Mouse (Mus musculus): Measurements from ENCODE around the gene Cpm.

The Cpm gene

DNA sequence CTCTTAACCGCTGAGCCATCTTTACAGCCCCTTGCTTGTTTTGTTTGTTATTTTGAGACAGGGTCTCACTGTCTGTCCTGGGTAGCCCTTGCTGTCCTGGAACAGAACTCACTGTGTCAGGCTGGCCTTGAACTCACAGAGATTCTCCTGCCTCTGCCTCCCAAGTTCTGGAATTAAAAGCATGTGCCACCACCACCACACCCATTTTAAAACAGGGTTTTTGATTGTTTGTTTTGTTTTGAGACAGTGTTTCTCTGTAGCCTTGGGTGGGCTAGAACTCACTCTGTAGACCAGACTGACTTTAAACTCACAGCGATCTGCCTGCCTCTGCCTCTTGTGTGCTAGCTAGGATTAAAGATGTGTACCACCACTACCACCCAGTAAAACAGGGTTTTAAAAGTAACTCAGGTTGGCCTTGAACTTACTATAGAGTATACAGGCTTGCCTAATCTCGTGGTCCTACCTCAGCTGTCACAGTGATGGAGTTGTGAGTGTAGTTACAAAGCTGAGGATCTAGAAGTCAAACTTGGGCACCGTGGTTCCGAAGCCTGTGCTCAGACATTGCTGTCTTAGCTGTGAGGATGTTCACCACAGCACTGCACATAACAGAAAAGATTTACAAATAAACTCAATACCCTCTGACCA lies 4.4 kb downstream of the Cpm start:
- peak; percentile 93 for DNase-seq (ENCODE audit: low read depth, low spot score)

DNA sequence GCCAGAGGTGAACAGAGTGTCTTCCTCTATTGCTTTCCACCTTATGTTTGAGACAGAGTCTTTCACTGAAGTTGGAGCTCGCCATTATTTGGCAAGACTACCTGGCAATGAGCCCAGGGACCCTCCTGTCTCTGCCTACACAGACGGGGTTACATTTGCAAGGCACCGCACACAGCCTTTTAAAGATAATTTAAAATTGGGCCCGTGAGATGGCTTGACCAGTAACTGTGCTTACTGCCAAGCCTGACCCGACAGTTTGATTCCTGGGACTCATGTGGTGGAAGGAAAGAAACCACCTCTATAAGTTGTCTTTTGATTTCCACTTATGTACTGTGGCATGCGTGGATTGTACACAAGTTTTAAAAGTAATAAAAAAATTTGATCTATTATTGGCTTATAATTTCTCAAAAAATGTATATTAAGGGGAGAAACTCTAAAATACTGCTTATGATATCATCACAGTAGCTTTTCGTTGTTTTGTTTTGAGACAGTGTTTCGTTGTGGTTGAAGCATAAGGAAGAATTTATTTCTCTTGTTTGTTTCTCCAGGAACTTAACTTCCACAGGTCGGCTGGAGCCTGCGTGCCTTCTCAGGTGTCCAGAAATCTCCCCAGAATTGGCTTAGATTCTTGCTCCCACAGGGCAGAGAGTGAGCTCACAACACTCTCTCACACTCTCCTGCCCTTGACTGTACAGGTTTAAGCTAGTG lies 5.2 kb downstream of the Cpm start:
- DNase-seq (ENCODE audit: low read depth, low spot score), result peak; percentile 93

DNA sequence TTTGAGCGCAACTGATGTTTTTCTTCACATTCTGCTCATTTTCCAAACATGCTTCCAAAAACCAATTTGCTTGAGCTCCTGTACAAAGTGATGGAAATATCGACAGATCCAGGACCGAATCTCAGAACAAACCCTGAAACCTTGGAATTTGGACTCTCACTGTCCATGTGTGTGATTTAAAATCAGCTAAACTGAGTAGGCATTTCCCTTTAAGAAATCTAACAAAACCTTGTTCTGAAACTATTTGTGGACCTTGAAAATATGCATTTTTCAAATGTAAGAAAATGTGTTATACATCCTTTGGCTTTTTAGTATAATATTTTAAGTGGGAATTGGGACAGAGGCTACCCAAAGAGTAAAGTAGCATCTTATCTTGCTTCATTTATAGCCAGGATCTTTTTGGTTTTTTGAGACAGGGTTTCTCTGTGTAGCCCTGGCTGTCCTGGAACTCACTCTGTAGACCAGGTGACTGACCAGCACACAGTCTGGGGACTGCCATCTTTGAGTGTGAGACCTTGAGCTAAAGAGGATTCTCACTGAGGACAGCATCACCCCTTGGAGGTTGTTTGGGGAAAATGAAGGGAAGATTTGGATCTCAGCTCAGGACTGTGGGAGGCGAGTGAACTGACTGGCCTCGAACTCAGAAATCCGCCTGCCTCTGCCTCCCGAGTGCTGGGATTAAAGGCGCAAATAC lies 5.9 kb downstream of the Cpm start:
- peak; percentile 93 for DNase-seq (ENCODE audit: low read depth, low spot score)

- DNase-seq (ENCODE audit: low read depth, low spot score), result peak; percentile 93
Measured at GRCm38 (mm10) chr10:117635823-117636589, 6.7 kb downstream of the Cpm start.

DNA sequence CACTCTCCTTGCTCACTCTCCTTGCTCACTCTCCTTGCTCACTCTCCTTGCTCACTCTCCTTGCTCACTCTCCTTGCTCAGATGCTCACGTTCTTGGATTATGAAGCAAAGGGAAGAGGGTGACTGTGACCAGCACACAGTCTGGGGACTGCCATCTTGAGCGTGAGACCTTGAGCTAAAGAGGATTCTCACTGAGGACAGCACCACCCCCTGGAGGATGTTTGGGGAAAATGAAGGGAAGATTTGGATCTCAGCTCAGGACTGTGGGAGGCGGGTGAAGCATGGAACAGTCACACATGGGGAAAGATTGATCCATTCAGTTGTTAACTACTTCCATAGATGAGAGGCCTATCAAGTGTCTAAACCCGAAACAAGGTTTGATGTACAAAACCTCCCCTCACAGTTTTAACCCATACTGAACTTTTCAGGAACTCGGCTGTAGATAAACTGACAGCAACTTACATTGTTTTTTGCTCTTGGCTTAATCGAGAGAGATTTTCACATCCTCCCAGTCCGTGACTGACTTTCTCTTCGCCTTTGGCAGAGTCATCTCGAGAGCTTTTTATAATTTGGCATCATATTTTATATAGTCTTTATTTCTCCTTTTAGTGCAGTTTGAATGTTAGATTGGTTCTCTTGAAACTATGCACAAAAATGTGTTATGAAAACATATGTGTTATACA lies 7.9 kb downstream of the Cpm start:
- peak; percentile 92 for DNase-seq (ENCODE audit: low read depth, low spot score)

DNA sequence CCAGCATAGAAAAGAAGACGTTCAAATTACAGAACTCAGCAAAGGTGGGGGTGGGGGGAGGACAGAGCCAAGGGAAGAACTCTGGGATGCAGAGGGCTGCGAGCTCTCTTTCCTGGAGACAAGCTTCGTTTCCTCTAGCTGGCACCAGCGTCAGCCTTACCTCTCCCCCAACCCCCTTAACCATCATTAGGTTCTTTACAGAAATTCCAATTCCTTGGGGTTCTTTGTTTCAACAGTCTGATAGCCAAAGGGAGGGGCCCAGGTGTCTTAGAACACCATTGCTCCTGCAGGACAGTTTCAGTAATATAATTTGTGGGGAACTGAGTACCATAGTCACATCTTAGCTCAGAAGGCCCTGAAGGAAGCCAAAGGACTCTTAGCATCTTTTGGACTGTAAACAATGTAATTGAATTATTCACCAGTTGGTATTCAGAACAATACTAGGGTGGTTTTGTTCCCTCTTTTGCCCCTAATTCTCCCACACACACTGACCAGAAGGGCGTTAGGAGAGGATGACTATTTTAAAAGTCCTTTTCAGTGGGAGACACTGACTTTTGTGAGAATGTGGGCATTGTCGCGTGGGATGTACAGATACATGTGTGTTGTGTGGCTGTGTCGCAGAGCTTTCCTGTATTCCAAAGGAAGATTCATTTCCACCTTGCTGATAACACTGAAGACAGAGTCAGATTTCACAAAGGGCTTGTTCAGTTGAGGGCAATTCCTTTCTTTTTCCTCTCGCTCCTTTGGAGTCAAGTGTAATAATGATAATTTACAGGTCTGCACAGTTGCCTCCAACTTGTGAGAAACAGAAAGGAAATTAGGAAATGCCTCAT lies 8.7 kb downstream of the Cpm start:
- DNase-seq (ENCODE audit: low read depth, low spot score), result peak; percentile 90

DNA sequence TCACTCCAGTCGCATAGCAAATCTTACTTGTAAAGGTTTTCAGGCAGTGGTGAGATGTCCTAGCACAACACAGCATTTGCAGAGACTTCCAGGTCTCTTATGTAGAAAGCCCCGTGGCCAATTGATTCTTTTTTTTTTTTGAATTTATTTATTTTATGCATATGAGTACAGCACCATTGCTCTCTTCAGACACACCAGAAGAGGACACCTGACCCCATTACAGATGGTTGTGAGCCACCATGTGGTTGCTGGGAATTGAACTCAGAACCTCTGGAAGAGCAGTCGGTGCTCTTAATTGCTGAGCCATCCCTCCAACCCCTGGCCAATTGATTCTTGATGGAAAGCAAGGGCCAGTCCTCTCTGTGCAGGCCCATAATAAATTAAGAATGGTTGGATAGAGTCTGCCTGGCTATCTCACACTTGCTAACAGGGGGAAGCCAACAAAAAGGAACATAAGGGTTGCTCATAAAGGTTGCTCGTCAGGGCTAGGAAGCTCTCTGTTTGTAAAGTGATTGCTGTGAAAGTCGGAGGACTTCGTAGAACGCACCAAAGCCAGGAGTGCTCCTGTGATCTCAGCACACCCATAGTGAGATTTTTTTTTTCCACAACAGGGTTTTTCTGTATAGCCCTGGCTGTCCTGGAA lies 9.4 kb downstream of the Cpm start:
- DNase-seq (ENCODE audit: low read depth, low spot score), result peak; percentile 92

GRCm38 (mm10) chr10:117639221-117639599 lies 9.9 kb downstream of the Cpm start:
- DNase-seq (ENCODE audit: low read depth, low spot score), result no peak

- peak; percentile 93 for DNase-seq (ENCODE audit: low read depth, low spot score)
Measured at GRCm38 (mm10) chr10:117639899-117640594, 10.7 kb downstream of the Cpm start.

DNA sequence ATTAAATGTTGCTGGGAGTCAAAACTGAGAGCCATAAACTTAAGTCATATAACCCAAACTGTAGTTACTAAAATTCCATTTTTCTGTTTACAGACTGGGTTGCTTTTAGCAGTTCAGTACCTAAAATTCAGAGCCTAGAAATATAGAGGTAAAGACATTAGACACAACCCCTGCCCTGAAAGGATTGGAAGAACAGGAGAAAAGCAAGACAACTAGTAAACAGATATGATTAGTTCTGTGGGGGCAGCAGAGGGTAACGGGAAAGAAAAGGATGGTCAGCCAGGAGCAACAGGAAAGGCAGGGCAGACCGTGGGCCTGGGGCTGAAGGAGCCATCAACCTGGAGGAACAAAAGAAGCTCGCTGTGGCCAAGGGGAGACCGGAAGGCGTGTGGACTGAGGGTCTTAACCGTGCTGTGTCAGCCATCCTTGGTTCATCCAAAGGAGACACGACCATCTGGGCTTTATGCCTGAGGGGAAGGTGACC lies 11.3 kb downstream of the Cpm start:
- DNase-seq (ENCODE audit: low read depth, low spot score), result peak; percentile 92

DNA sequence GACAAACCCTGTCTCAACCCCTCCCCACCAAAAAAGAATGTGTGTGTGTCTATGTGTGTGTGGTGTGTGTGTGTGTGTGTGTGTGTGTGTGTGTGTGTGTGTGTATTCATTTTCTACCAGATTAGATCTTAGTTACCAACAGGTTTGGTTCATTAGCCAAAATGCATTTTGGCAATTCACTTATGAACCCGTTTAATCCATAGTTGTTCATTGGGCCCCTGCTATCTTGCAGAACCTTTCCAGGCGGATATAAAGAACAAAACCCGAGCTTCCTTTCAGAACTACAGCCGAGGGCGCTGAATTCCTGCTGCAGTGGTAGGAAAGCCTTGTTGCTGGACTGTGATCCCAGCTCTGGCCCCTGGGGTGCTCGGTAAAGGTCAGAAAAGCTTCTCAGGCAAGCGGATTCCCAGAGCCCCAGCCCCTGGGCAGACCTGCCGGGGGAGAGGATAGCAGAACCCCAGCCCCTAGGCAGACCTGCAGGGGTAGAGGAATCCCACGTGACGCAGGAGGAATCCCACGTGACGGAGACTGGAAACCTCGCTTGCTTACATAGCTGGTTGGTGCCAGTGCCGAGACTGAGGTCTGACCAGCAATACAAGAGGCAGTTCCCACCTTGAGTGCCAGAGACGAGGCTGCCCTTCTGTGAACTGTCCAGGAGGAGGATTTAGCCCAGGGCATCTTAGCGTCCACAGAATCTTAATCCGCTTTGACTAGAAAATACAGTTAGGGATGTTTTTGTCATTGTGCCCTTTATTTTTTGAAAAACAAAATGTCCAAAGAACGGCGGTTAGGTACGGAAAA lies 12.3 kb downstream of the Cpm start:
- DNase-seq (ENCODE audit: low read depth, low spot score), result peak; percentile 92

DNA sequence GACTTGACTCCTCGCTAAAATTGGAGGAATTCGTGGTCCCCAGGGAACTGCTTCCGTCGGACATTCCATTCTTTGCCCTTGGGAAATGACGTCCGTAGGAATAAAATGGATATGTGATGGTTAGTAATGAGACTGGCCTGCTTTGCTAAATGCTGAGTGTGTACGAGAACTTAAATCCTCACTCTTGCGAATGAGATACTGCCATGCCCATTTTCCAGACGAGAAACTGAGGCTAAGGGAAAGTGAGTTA lies 12.8 kb downstream of the Cpm start:
- DNase-seq (ENCODE audit: low read depth, low spot score), result no peak

- DNase-seq (ENCODE audit: low read depth, low spot score), result peak; percentile 92
Measured at GRCm38 (mm10) chr10:117642491-117643262, 13.4 kb downstream of the Cpm start.

DNA sequence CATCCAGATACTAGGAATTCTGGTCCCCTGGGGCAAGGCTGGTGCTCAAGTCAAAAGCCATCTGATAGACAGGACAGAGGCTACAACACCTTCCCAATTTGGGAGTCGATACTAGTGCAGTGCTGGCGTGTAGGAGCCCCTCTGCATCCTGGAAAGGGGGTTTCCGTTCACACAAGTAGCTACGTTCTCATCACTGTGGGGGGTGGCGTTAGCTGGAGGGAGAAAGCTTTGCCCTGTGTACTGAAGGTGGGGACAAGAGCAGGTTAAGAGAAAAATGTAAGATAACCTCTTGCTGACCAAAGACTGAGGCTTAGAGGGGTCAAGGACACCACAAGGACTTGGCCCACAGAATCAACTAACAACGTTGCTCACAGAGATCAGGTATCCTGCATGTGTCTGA lies 14.0 kb downstream of the Cpm start:
- DNase-seq (ENCODE audit: low read depth, low spot score), result peak; percentile 92

- peak; percentile 93 for DNase-seq (ENCODE audit: low read depth, low spot score)
Measured at GRCm38 (mm10) chr10:117643711-117644428, 14.6 kb downstream of the Cpm start.

DNA sequence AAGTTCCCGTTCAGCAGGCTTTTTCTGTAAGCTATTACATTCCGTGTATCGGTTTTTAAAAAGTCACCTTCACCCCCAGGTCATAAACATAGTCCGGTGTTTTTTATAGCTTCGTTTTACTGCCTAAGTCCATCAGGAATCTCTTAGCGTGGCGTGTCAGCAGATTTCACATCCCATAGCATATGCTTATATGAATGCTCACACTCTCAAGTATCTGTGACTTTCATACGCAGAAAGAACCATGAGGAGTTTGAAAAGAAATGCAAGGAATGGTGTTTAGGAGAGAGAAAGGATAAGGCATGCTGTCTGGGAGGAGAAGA lies 15.1 kb downstream of the Cpm start:
- no peak for DNase-seq (ENCODE audit: low read depth, low spot score)

GRCm38 (mm10) chr10:117644828-117645227 lies 15.5 kb downstream of the Cpm start:
- DNase-seq (ENCODE audit: low read depth, low spot score), result peak; percentile 92
